Mouse (Mus musculus): ENCODE measurements around the gene Defa17. TPM values are rescaled to one million over a fixed set of nuclear protein-coding genes. Genes with fewer than 3 reads are reported as not detected.
"Not testable (repeated sequence)": the region's sequence is repeated elsewhere in the genome, so short reads cannot be mapped to it uniquely, and the experiment has no call there.

Defa17 gene
- 298 and 318 TPM in 2 replicates for polyA plus RNA-seq (2015; fragmentation: Nextera tagmentation; extraction: Ambion mirVana)

- H3K4me1 ChIP-seq (replicated peaks; ENCODE audit: control insufficient read depth, insufficient read depth, low read length); H3K9ac ChIP-seq (ENCODE audit: low read depth, low read length); H3K9me3 ChIP-seq (ENCODE audit: control insufficient read depth); ATAC-seq; H3K27ac ChIP-seq (ENCODE audit: low read depth, low read length); H3K36me3 ChIP-seq (ENCODE audit: control insufficient read depth, insufficient read depth); H3K4me3 ChIP-seq (ENCODE audit: low read depth, low read length); H3K4me2 ChIP-seq (replicated peaks; ENCODE audit: low read depth); H3K27me3 ChIP-seq (replicated peaks; ENCODE audit: control insufficient read depth, insufficient read depth, low read length): not testable (repeated sequence)
- no CpG with 5 or more reads among the region's 2 CpGs for WGBS
Measured at GRCm38 (mm10) chr8:21655480-21655879, at the start of gene Defa17. Defa17 (plus strand) TSS chr8:21655780.

GRCm38 (mm10) chr8:21617883-21618282 is 37.7 kb upstream of the Defa17 start, which contains the start of gene Defa26:
Defa26 (plus strand) TSS chr8:21618183.
- not testable (repeated sequence) for H3K9ac ChIP-seq (ENCODE audit: low read depth, low read length); H3K9me3 ChIP-seq (ENCODE audit: control insufficient read depth); H3K27me3 ChIP-seq (replicated peaks; ENCODE audit: control insufficient read depth, insufficient read depth, low read length); H3K36me3 ChIP-seq (ENCODE audit: control insufficient read depth, insufficient read depth); ATAC-seq; H3K4me1 ChIP-seq (replicated peaks; ENCODE audit: control insufficient read depth, insufficient read depth, low read length); H3K27ac ChIP-seq (ENCODE audit: low read depth, low read length); H3K4me2 ChIP-seq (replicated peaks; ENCODE audit: low read depth); H3K4me3 ChIP-seq (ENCODE audit: low read depth, low read length)
- WGBS: no CpG with 5 or more reads among the region's 1 CpGs

DNA sequence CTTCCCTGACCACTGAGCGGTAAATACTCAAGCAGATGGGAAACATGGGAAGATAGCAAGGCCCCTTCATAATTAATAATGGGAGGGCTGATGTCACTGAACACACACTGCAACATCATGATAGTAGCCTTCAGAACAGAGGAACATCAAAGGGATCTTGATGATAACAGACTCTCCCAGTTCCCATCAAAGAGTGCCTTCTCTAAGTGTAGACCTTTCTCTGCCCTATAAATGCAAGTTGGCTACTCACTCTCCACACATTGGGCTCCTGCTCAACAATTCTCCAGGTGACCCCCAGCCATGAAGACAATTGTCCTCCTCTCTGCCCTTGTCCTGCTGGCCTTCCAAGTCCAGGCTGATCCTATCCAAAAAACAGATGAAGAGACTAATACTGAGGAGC is 9.9 kb downstream of the Defa17 start, which contains the start of gene Defa34:
Defa34 (plus strand) TSS at position 301 of the 400 bp plus-strand sequence.
- WGBS: 83% methylated on average over 1 of the region's 1 CpGs
- not testable (repeated sequence) for ATAC-seq; H3K4me2 ChIP-seq (replicated peaks; ENCODE audit: low read depth); H3K4me3 ChIP-seq (ENCODE audit: low read depth, low read length); H3K27ac ChIP-seq (ENCODE audit: low read depth, low read length); H3K4me1 ChIP-seq (replicated peaks; ENCODE audit: control insufficient read depth, insufficient read depth, low read length); H3K9ac ChIP-seq (ENCODE audit: low read depth, low read length); H3K27me3 ChIP-seq (replicated peaks; ENCODE audit: control insufficient read depth, insufficient read depth, low read length); H3K36me3 ChIP-seq (ENCODE audit: control insufficient read depth, insufficient read depth); H3K9me3 ChIP-seq (ENCODE audit: control insufficient read depth)

DNA sequence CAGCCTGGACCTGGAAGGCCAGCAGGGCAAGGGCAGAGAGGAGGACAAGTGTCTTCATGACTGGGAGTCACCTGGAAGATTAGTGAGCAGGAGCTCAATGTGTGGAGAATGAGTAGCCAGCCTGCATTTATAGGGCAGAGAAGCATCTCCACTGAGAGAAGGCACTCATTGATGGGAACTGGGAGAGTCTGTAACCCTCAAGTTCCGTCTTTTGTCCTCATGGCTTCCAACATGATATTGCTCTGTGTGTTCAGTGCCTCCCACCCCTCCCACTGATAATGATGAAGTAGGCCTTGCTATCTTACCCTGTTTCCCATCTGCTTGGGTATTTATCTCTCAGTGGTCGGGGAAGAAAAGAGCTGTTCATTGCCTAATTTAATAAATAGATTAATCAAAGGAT is 48.0 kb downstream of the Defa17 start, which contains the start of gene AY761184:
AY761184 (minus strand) TSS at position 101 of the 400 bp plus-strand sequence.
- H3K27ac ChIP-seq (ENCODE audit: low read depth, low read length); H3K9me3 ChIP-seq (ENCODE audit: control insufficient read depth); H3K4me3 ChIP-seq (ENCODE audit: low read depth, low read length); H3K9ac ChIP-seq (ENCODE audit: low read depth, low read length); H3K27me3 ChIP-seq (replicated peaks; ENCODE audit: control insufficient read depth, insufficient read depth, low read length); H3K4me2 ChIP-seq (replicated peaks; ENCODE audit: low read depth); ATAC-seq; H3K36me3 ChIP-seq (ENCODE audit: control insufficient read depth, insufficient read depth); H3K4me1 ChIP-seq (replicated peaks; ENCODE audit: control insufficient read depth, insufficient read depth, low read length): not testable (repeated sequence)
- WGBS: 84% methylated on average over 2 of the region's 2 CpGs

Other genes starting within 250 kb of the Defa17 start
- 2.9 TPM in 1 of 2 replicates, not detected in the other for gene Defa36, start 228.4 kb upstream of the Defa17 start, polyA plus RNA-seq (2015; fragmentation: Nextera tagmentation; extraction: Ambion mirVana)
- gene Gm7849, start 199.2 kb upstream of the Defa17 start, polyA plus RNA-seq (2015; fragmentation: Nextera tagmentation; extraction: Ambion mirVana): 2.2 and 2.3 TPM in 2 replicates
- 1.1 and 1.4 TPM in 2 replicates for gene Defa20, start 146.5 kb upstream of the Defa17 start, polyA plus RNA-seq (2015; fragmentation: Nextera tagmentation; extraction: Ambion mirVana)
- gene Defa32, start 126.7 kb upstream of the Defa17 start, polyA plus RNA-seq (2015; fragmentation: Nextera tagmentation; extraction: Ambion mirVana): not detected in 2 replicates
- 2.1 TPM in 1 of 2 replicates, not detected in the other for gene Defa37, start 90.4 kb upstream of the Defa17 start, polyA plus RNA-seq (2015; fragmentation: Nextera tagmentation; extraction: Ambion mirVana)
- gene Defa28, start 72.8 kb upstream of the Defa17 start, polyA plus RNA-seq (2015; fragmentation: Nextera tagmentation; extraction: Ambion mirVana): not detected in 2 replicates
- 1.6 and 2.7 TPM in 2 replicates for gene Gm7861, start 61.3 kb upstream of the Defa17 start, polyA plus RNA-seq (2015; fragmentation: Nextera tagmentation; extraction: Ambion mirVana)
- gene Defa26, start 37.6 kb upstream of the Defa17 start, polyA plus RNA-seq (2015; fragmentation: Nextera tagmentation; extraction: Ambion mirVana): 0.76 and 0.99 TPM in 2 replicates
- gene Defa34, start 10.0 kb downstream of the Defa17 start, polyA plus RNA-seq (2015; fragmentation: Nextera tagmentation; extraction: Ambion mirVana): not detected in 2 replicates
- gene AY761184, start 47.9 kb downstream of the Defa17 start, polyA plus RNA-seq (2015; fragmentation: Nextera tagmentation; extraction: Ambion mirVana): 0.69 and 1.0 TPM in 2 replicates
- gene Defa24, start 78.7 kb downstream of the Defa17 start, polyA plus RNA-seq (2015; fragmentation: Nextera tagmentation; extraction: Ambion mirVana): 749 and 750 TPM in 2 replicates
- gene Defb50, start 167.8 kb downstream of the Defa17 start, polyA plus RNA-seq (2015; fragmentation: Nextera tagmentation; extraction: Ambion mirVana): not detected in 2 replicates
- gene Defb2, start 184.1 kb downstream of the Defa17 start, polyA plus RNA-seq (2015; fragmentation: Nextera tagmentation; extraction: Ambion mirVana): not detected in 2 replicates
- not detected in 2 replicates for gene Defb10, start 203.1 kb downstream of the Defa17 start, polyA plus RNA-seq (2015; fragmentation: Nextera tagmentation; extraction: Ambion mirVana)
- not detected in 2 replicates for gene Defb9, start 229.6 kb downstream of the Defa17 start, polyA plus RNA-seq (2015; fragmentation: Nextera tagmentation; extraction: Ambion mirVana)